Mouse (Mus musculus) c-Kit-positive CD71-positive TER-119-positive erythroid progenitor cells, embryonic 14.5 days (primary cell): ENCODE measurements at regions not wholly inside any gene's neighbourhood (a gene's known extent, or its start where the extent isn't known, plus 50 kb on each side); places are given as distances from the start of the nearest gene placed in this dataset.

Experiments used
- DNase-seq: peaks from one replicate; pipeline ENCODE4 v3.0.0-alpha.2; 2013; ENCODE audit warnings: low spot score

DNA sequence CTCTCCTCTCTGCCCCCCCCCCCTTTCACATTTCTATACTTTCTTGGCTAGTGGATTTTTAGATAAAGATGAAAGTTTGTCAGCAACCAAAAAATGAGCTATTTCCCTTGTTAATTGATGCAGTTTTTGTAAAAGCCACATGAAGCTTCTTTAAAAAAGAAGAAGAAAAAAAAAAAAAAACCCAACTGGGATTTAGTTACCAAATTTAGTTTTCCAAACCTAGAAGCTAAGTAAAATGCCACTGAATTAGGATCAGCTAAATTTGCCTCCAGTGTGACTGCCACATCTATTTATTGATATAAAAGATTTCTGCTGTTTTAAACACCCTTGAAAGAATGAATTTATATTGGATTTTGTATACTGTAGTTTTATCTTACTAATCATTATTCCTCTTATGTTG is 1381.5 kb downstream of the Defb40 start:
- DNase-seq: no peak

- DNase-seq: no peak
These were observed 1383.4 kb downstream of the Defb40 start for GRCm38 (mm10) chr8:17594607-17595006.

DNA sequence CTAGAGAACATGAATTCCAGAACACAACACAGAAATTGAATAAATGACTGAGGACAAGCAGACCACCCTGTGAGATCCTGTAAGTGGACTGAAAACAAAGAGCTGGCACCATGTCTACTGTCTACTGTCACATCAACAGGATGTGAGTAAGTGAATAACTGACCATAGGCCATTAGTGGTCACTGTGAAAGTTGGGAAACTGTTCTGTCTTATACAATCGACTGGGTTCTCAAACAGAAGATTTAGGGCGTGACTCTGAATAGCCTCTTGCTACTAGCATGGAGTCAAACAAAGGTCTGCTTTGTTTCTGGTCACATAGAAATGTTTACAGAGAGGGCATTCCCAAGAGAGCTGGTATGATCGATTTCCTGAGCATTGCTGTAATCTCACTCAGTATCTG is 1387.9 kb downstream of the Defb40 start:
- no peak for DNase-seq

DNA sequence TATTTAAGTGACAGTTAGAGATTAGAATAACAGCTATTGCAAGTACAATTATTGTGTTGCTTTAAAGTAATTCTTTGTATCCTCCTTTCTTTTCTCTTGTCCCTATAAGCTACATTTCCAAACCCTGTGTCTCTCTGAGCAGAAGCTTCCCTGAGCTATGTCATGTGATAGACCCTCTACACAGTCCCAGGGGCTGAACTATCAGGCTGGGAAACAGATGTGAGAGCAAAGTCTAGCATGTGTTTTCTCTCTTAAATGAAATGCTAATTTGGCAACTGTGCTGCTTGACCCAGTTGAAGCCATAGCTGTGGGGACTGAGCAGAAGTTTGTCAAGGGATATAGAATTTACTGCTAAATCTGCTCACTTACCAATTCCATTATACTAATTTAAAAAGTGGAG is 1389.9 kb downstream of the Defb40 start:
- no peak for DNase-seq

GRCm38 (mm10) chr8:17587261-17587861 is 1390.7 kb downstream of the Defb40 start:
- DNase-seq: no peak
